Mouse (Mus musculus) WW6 (cell line): ENCODE measurements around the gene Susd1.

ENCODE experiments used
- DNase-seq: peaks from one replicate; pipeline ENCODE4 v3.0.0-alpha.2; 2013; ENCODE audit warnings: low read depth, low spot score

Susd1 gene

GRCm38 (mm10) chr4:59434039-59434438 is 4.4 kb downstream of the Susd1 start:
- no peak for DNase-seq

GRCm38 (mm10) chr4:59429128-59429527 is 9.3 kb downstream of the Susd1 start:
- DNase-seq: no peak

- no peak for DNase-seq
These were observed 12.0 kb downstream of the Susd1 start for GRCm38 (mm10) chr4:59426429-59426828.

DNA sequence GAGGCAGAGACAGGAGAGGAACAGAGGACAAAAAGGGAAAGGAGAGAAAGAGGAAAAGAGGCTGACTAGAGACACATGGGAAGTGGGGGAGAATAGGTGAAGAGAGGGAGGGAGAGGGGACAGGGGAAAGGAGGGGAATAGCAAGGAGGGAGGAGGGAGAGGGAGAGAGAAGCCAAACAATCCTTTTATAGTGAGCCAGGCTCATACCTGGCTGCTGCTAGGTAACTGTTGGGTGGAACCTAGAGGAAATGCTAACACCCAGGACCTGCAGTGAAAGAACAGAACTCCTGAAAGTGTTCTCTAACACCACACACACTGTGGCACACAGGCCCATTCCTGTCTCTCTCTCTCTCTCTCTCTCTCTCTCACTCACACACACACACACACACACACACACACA is 15.6 kb downstream of the Susd1 start:
- DNase-seq: no peak

GRCm38 (mm10) chr4:59422025-59422783 is 16.2 kb downstream of the Susd1 start:
- no peak for DNase-seq

DNA sequence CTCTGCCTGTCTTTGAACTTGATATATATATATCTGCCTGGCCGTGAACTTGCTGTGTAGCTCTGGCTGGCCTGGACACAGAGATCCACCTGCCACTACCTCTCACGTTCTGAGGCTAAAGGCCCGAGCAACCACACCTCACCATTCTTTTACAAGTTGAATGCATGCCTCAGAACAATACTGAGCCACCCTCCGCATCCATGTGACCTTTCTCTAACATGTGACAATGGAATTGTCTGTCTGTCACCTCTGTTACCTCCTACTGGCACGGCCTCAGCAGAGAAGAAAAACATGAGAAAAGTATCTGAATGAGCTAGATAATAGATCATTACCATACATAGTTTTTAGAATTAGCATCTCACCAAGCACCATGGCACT is 17.1 kb downstream of the Susd1 start:
- no peak for DNase-seq

DNA sequence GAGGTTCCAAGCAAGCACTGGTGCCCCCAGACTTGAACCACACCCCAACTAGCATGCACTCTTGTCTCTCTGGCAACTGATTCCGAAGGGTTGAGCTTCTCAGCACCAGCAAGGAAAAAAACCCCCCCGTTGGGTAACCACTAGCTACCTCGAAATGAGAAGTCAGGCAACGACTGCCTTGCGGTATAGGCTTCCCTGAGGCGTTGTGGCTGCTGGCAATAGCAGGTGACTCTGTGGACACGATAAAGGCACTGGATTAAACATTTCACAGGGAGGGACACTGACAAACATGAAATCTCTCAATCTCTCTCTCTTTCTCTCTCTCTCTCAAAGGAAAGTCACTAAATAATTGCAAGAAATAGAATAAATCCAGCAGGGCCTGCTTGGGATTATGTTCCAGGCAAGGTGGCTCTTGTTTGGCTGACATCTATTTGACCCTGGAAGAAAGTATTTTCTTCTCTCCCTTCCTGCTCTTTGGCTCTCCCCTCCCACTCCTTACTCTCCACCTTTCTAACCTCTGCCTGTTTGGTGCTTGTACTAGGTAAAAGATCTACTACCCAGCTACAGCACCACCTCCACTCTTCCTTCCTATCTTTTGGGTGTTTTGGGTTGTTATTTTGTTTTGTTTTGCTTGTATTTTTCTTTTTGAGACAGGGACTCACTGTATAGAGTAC is 17.6 kb downstream of the Susd1 start:
- no peak for DNase-seq

DNA sequence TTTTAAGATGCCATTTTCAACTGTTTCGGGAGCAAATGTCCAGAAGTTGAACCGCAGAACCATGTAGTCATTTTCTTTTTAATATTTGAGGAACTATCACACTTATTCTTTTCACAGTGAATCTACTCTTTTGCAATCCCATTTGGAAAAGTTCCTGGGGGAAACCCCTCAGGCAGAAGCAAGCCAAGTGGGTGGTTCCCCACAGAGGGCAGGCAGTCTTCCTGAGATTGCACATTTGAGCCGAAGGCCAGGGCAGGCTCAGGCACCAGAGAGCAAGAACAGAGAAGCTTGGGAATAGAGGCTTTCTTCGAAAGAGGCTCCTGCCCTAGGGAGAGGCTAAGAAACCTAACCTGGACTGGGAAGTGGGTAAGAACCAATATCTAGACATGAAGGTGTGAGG is 19.2 kb downstream of the Susd1 start:
- DNase-seq: no peak

DNA sequence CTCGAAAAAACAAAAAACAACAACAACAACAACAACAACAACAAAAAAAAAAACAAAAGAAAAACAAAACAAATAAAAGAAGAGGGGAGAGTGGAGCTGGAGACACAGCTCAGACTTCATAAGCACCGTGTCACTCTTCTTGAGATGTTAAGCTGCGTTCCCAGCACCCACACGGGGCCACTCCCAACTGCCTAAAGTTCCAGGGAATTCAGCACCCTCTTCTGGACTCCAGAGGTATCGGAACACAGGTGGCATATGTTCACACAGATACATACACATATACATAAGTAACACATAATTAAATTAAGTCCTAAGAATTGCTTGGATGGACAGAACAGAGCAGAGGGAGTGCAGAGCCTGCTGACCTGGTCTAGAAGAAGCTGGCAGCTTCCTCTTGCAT is 25.0 kb downstream of the Susd1 start:
- DNase-seq: no peak

DNA sequence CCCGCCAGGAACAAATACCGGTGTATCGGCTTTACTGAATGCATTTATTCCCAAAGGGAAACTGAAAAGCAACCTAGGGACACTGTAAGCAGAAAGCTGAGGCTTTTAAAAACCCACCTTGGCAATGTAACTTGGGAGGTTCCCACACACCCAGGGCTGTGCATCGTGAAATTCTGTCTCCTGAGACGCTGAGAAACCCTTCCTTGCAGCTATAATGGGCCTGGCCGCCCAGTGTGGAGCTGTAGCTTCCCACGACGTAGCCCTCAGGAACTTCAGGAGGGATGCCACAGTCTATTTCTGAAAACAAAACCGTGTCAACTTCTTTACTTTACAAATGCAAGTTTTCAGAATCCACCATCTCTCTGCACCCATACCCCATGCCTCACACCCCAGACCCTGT is 27.3 kb downstream of the Susd1 start:
- DNase-seq: no peak

- DNase-seq: no peak
These were observed 30.7 kb downstream of the Susd1 start for GRCm38 (mm10) chr4:59407766-59408165.

- no peak for DNase-seq
These were observed 34.1 kb downstream of the Susd1 start for GRCm38 (mm10) chr4:59404375-59404774.

- DNase-seq: no peak
These were observed 37.5 kb downstream of the Susd1 start for GRCm38 (mm10) chr4:59400931-59401330.

- DNase-seq: no peak
These were observed 39.1 kb downstream of the Susd1 start for GRCm38 (mm10) chr4:59399343-59399742.

GRCm38 (mm10) chr4:59395528-59395927 is 42.9 kb downstream of the Susd1 start:
- no peak for DNase-seq

DNA sequence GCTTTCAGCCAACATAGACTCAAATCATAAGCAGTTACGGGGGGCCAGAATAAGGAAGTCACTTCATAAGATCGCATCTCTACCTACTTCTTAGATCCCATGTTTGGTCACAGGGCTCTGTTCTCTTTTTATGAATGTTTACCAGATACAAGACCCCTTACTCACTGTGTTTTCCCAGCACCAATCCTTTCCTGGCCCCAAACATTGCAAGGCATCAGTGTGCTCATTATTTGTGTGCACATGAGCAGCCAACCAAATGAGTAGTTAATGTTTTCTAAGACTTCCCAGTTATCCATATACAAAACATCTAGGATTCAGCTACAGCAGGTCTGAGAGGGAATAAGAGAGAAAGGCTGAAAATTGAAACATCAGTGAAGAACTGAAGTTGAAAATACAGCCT is 44.3 kb downstream of the Susd1 start:
- no peak for DNase-seq

- no peak for DNase-seq
These were observed 49.9 kb downstream of the Susd1 start for GRCm38 (mm10) chr4:59388447-59389030.

DNA sequence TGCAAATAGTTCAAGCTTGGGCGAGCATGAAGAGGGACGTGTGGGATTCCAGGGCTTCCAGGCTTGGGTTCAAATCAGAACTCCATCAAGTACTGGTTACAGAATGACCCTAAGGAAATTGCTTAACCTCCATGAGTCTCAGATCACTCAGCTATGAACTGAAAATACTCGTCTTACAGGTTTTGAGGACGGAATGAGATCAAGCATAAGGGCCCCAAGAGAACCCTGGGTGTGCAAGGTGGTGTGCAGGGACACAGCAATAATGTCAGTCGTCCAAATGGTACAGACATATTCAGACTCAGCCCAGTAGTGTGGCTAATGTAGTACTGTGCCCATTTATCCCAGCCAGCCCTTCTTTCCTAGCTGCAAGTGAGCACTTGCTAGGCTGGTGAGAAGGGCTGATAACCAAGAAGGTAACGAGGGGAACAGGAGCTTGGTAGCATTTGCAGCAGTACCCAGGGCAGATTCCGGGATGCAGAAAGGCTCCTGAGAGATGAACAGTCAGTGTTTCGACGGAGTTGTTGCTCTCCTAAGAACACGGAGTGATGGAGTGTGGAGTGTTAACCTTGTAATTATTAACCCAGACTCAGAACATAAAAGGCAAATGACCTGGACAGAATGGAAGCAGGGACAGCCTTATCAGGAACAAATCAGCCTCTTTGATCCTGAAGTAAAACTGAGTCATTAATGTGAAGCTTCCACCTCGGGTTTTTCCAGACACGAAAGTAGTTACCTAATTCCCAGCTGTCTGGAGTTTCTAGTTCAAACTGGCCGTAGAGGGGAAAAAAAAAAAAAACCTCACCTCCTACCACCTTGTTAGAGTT is 50.8 kb downstream of the Susd1 start:
- DNase-seq: no peak

GRCm38 (mm10) chr4:59385254-59385895 is 53.1 kb downstream of the Susd1 start:
- no peak for DNase-seq

DNA sequence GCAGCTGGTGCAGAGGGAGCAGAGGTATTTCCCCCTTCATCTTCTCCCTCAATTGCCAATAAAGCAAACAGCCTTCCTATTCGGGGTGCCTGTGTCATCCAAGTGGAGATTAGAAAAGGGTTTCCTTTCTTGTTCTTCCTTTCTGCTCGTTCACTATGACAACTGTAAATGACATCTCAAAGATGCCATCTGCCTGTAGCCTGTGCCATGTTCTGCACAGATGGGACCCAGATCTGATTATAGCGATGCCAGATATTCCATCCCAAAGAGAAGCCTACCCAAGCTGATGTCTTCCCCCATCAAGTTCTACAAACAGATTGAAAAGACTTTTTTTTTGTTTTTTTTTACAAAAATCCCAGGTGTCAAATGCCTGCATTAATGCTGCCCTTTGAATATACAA is 54.6 kb downstream of the Susd1 start:
- DNase-seq: no peak

DNA sequence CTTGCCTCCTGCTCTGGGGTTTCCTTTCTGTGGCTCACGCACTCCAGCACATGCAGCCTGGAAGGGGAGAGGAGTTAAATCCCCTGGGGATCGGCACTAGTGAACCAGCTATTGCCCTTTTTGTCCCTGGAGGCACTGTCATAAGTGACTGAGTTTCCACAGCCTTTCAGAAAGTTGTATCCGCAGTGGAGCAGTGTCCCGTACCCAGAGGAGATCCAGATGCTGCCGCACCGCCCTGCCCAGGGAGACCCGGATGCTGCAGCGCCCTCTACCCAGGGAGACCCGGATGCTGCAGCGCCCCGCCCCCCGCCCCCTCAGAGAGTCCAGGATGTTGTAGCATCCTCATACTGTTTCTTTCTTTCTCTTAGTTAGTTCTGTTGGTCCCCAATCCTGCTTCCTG is 56.3 kb downstream of the Susd1 start:
- DNase-seq: peak; percentile 36
